Mouse (Mus musculus) intestine, postnatal 0 days (tissue): Measurements from ENCODE around the gene Gm20547. TPM values are rescaled to one million over a fixed set of nuclear protein-coding genes. Genes with fewer than 3 reads are reported as not detected.

ENCODE experiments used
- ATAC-seq: fragments of 200-750 bp; cut with Nextera tagmentation; 2 replicates; pipeline ENCODE4 v1.8.0; 2017; ENCODE audit warnings: mild to moderate bottlenecking, moderate TSS enrichment, moderate library complexity
- H3K27ac ChIP-seq: fragments of 300-500 bp; sonication (generic); 2 replicates; pipeline ENCODE4 v1.5.1; 2014; ENCODE audit warnings: mild to moderate bottlenecking, low read depth, low read length, moderate library complexity
- H3K27me3 ChIP-seq: fragments of 300-500 bp; sonication (generic); replicated peaks from 2 replicates; pipeline ENCODE4 v1.6.1; 2014; ENCODE audit warnings: low read length, mixed read lengths; ENCODE audit not compliant: control insufficient read depth, insufficient read depth
- H3K36me3 ChIP-seq: fragments of 300-500 bp; sonication (generic); 2 replicates; pipeline ENCODE4 v1.6.1; 2014; ENCODE audit warnings: mild to moderate bottlenecking, moderate library complexity; ENCODE audit not compliant: control insufficient read depth, insufficient read depth
- H3K4me1 ChIP-seq: fragments of 300-500 bp; sonication (generic); replicated peaks from 2 replicates; pipeline ENCODE4 v1.6.1; 2014; ENCODE audit warnings: antibody characterized with exemption, low read length, mixed read lengths; ENCODE audit not compliant: control insufficient read depth, insufficient read depth
- H3K4me2 ChIP-seq: fragments of 300-500 bp; sonication (generic); replicated peaks from 2 replicates; pipeline ENCODE4 v1.6.1; 2014; ENCODE audit warnings: low read depth, mild to moderate bottlenecking, moderate library complexity
- H3K4me3 ChIP-seq: fragments of 300-500 bp; sonication (generic); 2 replicates; pipeline ENCODE4 v1.5.1; 2014; ENCODE audit warnings: low read depth, low read length
- H3K9ac ChIP-seq: fragments of 300-500 bp; sonication (generic); 2 replicates; pipeline ENCODE4 v1.6.1; 2014; ENCODE audit warnings: mild to moderate bottlenecking, low read depth, low read length
- H3K9me3 ChIP-seq: fragments of 300-500 bp; sonication (generic); 2 replicates; pipeline ENCODE4 v1.6.1; 2016; ENCODE audit warnings: mixed run types; ENCODE audit not compliant: control insufficient read depth
- CTCF ChIP-seq: sonication (generic); IDR thresholded peaks from 2 replicates; pipeline ENCODE4 v1.5.1; 2016; ENCODE audit warnings: low read depth, mild to moderate bottlenecking, control low read depth, antibody characterized with exemption, moderate library complexity
- WGBS: fragments of 180-500 bp; shearing (Covaris S2); extraction: QIAGEN DNeasy Blood & Tissue Kit; methylation state at CpG from one replicate; pipeline ENCODE4 v1.1.7; 2014; 5-methylcytosine and 5-hydroxymethylcytosine counted together
- polyA plus RNA-seq: library from polyadenylated mRNA; unstranded; fragments of >200 nt; fragmentation: Nextera tagmentation; extraction: Ambion mirVana; gene quantifications from 2 replicates; pipeline ENCODE4 v1.2.1, GENCODE M21; 2015

Gm20547 gene
- polyA plus RNA-seq, 1 experiment from 2014 or later, result not detected

DNA sequence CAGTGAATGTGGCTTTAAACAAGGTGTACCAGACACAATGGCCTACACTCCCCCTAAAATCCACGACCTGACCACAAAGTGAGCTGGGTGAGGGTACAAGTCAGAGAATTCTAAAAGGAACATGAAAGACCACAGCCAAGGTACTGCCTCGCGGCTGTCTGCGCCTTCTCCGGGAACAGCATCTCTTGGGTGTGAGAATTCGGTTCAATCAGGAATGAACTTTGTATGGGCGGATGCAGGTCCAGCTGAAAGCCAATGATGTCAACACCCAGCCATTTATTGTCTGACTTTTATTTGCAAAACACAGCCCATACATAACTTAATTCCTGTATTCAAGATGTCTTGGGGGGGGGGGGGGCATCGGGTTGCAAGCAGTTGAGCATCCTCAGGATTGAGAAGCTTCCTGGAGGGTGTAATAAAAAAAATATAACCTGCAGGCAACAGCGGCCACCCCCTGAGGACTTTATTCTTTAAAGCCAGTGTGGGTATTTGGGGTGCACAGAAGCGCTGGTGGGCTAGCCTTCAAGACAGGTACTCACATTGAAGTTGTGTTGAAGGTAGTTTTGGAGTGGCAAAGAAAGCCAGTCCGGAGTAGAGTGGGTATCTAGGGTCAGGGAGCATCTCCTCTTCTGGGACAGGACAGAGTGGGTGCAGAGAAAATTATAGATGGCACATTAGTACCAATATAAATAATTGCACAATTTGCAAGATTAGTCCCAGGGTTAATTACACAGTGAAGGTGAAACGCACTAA, 11.4 kb upstream of the Gm20547 start:
- WGBS, result 50% methylated on average over 12 of the region's 12 CpGs
- TF ChIP-seq CTCF, result no peak
- H3K4me2 ChIP-seq, result peak overlapping the region; percentile 97
- H3K27ac ChIP-seq, result peak overlapping the region; percentile 89
- ATAC-seq, result no peak
- no peaks in the 10 kb centered on the region; the same call in 1 of the 2 replicates for H3K36me3 ChIP-seq
- H3K9me3 ChIP-seq, result no peaks in the 10 kb centered on the region
- no peaks in the 10 kb centered on the region for H3K4me1 ChIP-seq
- H3K27me3 ChIP-seq, result no peaks in the 10 kb centered on the region
- H3K9ac ChIP-seq, result no peak overlapping the region
- H3K4me3 ChIP-seq, result peak overlapping the region; percentile 68; the same call in 1 of the 2 replicates

DNA sequence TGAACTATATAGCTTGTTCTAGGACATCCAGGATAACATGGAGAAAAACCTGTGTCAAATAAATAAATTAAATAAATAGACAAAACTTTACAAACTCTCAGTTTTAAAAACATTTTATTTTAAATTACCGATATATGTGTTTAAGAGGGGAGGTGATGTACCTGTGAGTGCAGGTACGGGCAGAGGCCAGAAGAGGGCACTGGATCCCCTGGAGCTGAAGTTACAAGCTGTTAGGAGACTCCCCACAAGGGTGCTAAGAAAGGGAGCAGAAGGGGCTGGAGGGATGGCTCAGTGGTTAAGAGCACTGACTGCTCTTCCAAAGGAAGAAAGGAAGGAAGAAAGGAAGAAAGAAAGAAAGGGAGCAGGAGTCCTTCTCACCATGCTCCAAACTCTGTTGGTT, 9.5 kb upstream of the Gm20547 start:
- Histone ChIP-seq H3K9me3 (no peaks in the 10 kb centered on the region), H3K27ac (no peak overlapping the region), H3K4me3 (no peak overlapping the region), H3K4me2 (no peak overlapping the region), H3K27me3 (no peaks in the 10 kb centered on the region), H3K36me3 (no peaks in the 10 kb centered on the region; the same call in 1 of the 2 replicates), H3K4me1 (no peaks in the 10 kb centered on the region), H3K9ac (no peak overlapping the region)
- WGBS, result 93% methylated on average over 2 of the region's 2 CpGs
- no peak for ATAC-seq
- TF ChIP-seq CTCF, result peak; percentile 46

DNA sequence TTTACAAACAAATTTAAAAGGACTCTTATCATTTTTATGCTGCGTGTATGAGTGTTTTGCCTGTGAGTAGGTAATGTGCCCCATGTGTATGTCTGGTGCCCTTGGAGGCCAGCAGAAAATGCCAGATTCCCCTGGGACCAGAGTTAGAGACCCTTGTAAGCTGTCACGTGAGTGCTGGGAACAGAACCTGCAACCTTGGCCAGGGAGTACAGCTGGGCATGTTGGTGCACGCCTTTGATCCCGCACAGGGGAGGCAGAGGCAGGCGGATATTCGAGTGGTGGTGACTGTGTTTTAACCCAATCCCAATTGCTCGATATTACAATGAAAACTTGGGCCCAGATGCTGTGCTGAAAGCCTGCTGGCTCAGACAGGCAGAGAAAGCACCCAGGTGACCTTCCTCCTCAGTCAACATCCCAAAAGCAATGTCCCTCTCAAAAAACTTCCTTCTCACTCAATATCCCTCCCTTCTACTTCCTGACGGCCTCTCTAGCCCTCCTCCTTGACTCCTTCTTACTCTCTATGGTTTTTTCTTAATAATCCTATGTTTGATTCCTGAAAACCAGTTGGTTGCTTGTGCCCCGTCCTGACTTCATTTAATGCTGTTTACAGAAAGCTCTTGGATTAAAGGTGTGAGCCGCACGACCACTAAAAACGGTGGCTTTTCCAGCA, 8.4 kb upstream of the Gm20547 start:
- 87% methylated on average over 12 of the region's 12 CpGs for WGBS
- Histone ChIP-seq H3K27ac (no peak overlapping the region), H3K4me3 (no peak overlapping the region), H3K9ac (no peak overlapping the region), H3K36me3 (no peaks in the 10 kb centered on the region; the same call in 1 of the 2 replicates), H3K4me1 (no peaks in the 10 kb centered on the region), H3K4me2 (no peak overlapping the region), H3K9me3 (no peaks in the 10 kb centered on the region), H3K27me3 (no peaks in the 10 kb centered on the region)
- ATAC-seq, result no peak
- TF ChIP-seq CTCF, result no peak

DNA sequence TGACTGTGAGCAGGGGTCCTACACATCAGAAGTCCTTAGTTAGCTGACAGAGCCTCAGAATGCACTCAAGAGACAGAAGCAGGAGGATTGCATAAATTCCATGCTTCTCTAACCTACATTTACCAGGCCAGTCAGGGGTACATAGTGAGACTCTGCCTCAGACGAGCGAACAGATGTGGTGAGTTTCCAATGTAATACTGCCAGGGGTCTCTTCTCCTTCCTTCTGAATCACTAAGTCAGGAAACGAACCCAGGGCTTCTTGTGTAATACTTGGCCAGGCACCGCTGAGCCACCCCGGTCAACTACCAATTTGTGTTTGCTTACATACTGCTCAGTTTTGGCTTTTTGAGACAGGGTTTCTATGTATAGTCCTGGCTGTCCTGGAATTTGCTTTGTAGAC, 6.1 kb upstream of the Gm20547 start:
- H3K27ac ChIP-seq, result no peak overlapping the region
- WGBS, result 89% methylated on average over 5 of the region's 5 CpGs

DNA sequence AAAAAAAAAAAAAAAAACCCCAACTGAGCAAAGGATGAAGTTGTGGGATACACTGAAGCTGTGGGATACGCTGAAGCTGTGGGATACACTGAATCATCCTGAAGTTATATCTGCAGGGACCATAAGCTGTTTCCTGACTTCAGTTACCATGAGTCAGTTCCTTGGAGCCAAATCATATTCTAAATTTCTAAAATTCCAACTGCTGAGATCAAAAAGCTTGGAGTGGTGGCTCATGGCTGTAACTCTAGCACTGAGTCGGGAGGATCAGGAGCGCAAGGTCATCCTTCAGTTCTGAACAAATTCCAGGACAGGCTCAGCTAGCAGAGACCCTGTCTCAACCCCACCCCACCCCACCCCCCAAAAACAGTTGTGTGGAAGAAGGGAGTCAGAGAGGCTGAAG, 3.8 kb upstream of the Gm20547 start:
- TF ChIP-seq CTCF, result no peak
- no peaks in the 10 kb centered on the region for H3K36me3 ChIP-seq
- ATAC-seq, result no peak
- H3K9me3 ChIP-seq, result no peaks in the 10 kb centered on the region
- no peak overlapping the region for H3K9ac ChIP-seq
- no peak overlapping the region for H3K4me2 ChIP-seq
- H3K27ac ChIP-seq, result no peak overlapping the region
- 77% methylated on average over 3 of the region's 3 CpGs for WGBS
- no peaks in the 10 kb centered on the region; the same call in 1 of the 2 replicates for H3K4me1 ChIP-seq
- H3K4me3 ChIP-seq, result no peak overlapping the region
- no peaks in the 10 kb centered on the region for H3K27me3 ChIP-seq

More for the DNA sequence above, 6.1 kb upstream of the Gm20547 start:
- H3K4me2 ChIP-seq, result no peak overlapping the region
- H3K9ac ChIP-seq, result no peak overlapping the region
- no peaks in the 10 kb centered on the region for H3K4me1 ChIP-seq
- H3K36me3 ChIP-seq, result no peaks in the 10 kb centered on the region
- no peaks in the 10 kb centered on the region for H3K27me3 ChIP-seq
- TF ChIP-seq CTCF, result no peak
- H3K9me3 ChIP-seq, result no peaks in the 10 kb centered on the region
- ATAC-seq, result no peak
- no peak overlapping the region for H3K4me3 ChIP-seq

DNA sequence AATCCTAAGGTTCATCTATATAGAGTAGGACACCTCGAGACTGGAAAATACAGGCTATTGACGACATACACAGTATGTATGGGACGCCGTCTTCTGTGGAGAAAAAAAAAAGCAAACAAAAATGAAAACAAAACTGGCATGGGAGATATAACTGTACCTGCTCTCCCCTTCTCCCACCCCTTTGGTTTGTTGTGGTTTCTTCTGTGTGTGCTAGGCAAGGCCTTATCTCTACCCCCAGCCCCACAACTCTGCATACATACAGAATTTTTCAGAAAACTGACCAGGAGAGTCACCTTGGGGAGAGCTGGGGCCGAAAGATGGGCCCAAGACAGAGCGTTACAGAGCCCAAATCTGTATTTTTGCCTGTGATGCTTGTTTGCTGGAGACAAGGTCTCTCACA, 2.9 kb upstream of the Gm20547 start:
- Histone ChIP-seq H3K4me3 (no peak overlapping the region), H3K36me3 (no peaks in the 10 kb centered on the region), H3K9me3 (no peaks in the 10 kb centered on the region), H3K27ac (no peak overlapping the region), H3K9ac (no peak overlapping the region), H3K27me3 (no peaks in the 10 kb centered on the region), H3K4me1 (no peaks in the 10 kb centered on the region; the same call in 1 of the 2 replicates), H3K4me2 (no peak overlapping the region)
- no peak for ATAC-seq
- TF ChIP-seq CTCF, result no peak
- 93% methylated on average over 6 of the region's 6 CpGs for WGBS
